ENCODE assay signal across 10 mouse cellular contexts in genomic region chr16:33751152-33751551, GRCm38 (mm10). TPM values are rescaled to one million over a fixed set of nuclear protein-coding genes. Genes with fewer than 3 reads are reported as not detected.
DNase-seq lines count a peak whose midpoint lies in the region; ATAC-seq lines count a peak whose summit lies in the region.
"Had no signal": no experiment of that assay in that cellular context is flagged by ENCODE, and none has a peak within 500 bp of the region (broad histone marks: within the 10 kb centered on the region; RNA-seq: fewer than 3 reads in every experiment).

No protein-coding gene starts in this region.

- no peak for ATAC-seq in heart, embryonic 15.5 days (replicated peaks; ENCODE audit: insufficient number of reproducible peaks, insufficient read depth, low FRiP score, low read depth)
- ATAC-seq in intestine, embryonic 16.5 days, result peak; percentile 56
- ATAC-seq in forebrain, embryonic 15.5 days (replicated peaks), result no peak

- H3K4me3 ChIP-seq in heart, embryonic 15.5 days, result no peak overlapping the region; the same call in 1 of the 2 replicates
- peak overlapping the region; percentile 32 for H3K4me3 ChIP-seq in intestine, embryonic 16.5 days (ENCODE audit: low read length)
- H3K4me3 ChIP-seq in megakaryocyte, embryonic 14.5 days (replicated peaks), result peak overlapping the region; percentile 92
- no peak overlapping the region for H3K4me3 ChIP-seq in forebrain, embryonic 15.5 days
- H3K4me3 ChIP-seq: midbrain, embryonic 12.5 days had no signal

- peak overlapping the region; percentile 11; the same call in 1 of the 2 replicates for H3K4me2 ChIP-seq in heart, embryonic 15.5 days
- H3K4me2 ChIP-seq in intestine, embryonic 16.5 days (ENCODE audit: low read depth, low read length), result peak overlapping the region; percentile 51
- H3K4me2 ChIP-seq in forebrain, embryonic 15.5 days (replicated peaks), result no peak overlapping the region
- H3K4me2 ChIP-seq: midbrain, embryonic 12.5 days had no signal

- H3K27ac ChIP-seq in heart, embryonic 15.5 days, result no peak overlapping the region
- peak overlapping the region; percentile 75 for H3K27ac ChIP-seq in intestine, embryonic 16.5 days (ENCODE audit: low read length)
- no peak overlapping the region for H3K27ac ChIP-seq in forebrain, embryonic 15.5 days (replicated peaks)
- H3K27ac ChIP-seq: midbrain, embryonic 12.5 days had no signal

- 44% methylated on average over 13 of the region's 13 CpGs for WGBS in heart, embryonic 15.5 days
- WGBS in intestine, embryonic 16.5 days, result 32% methylated on average over 13 of the region's 13 CpGs
- WGBS in forebrain, embryonic 15.5 days, result 65% methylated on average over 13 of the region's 13 CpGs

- DNase-seq in heart, postnatal 14 days, result no peak
- peak; percentile 52 for DNase-seq in ES-CJ7 (ENCODE audit: low read depth, low spot score)
- no peak for DNase-seq in layer of hippocampus, adult 9-10 months (ENCODE audit: low spot score)
- DNase-seq in adrenal gland, adult 2 months, result no peak

- no peak overlapping the region for H3K9ac ChIP-seq in heart, embryonic 15.5 days
- peak overlapping the region; percentile 55 for H3K9ac ChIP-seq in intestine, embryonic 16.5 days (ENCODE audit: low read depth, low read length)
- H3K9ac ChIP-seq in forebrain, embryonic 15.5 days (replicated peaks), result no peak overlapping the region
- H3K9ac ChIP-seq: midbrain, embryonic 12.5 days had no signal

- peaks cover 9% of the 10 kb centered on the region for H3K4me1 ChIP-seq in heart, embryonic 15.5 days (replicated peaks)
- peaks cover 5% of the 10 kb centered on the region for H3K4me1 ChIP-seq in intestine, embryonic 16.5 days (ENCODE audit: control insufficient read depth, insufficient read depth, low read length)
- peaks cover 58% of the 10 kb centered on the region for H3K4me1 ChIP-seq in megakaryocyte, embryonic 14.5 days
- 0 out of 2 replicates have a peak, but pooled peaks cover 2% of the 10 kb centered on the region for H3K4me1 ChIP-seq in forebrain, embryonic 15.5 days
- H3K4me1 ChIP-seq: midbrain, embryonic 12.5 days had no signal

- intact Hi-C loops in heart, postnatal 14 days (cut with DNase I), result no loop called here

- H3K27me3 ChIP-seq in heart, embryonic 15.5 days, result no peaks in the 10 kb centered on the region
- no peaks in the 10 kb centered on the region for H3K27me3 ChIP-seq in intestine, embryonic 16.5 days (replicated peaks; ENCODE audit: control insufficient read depth, insufficient read depth, low read length)
- no peaks in the 10 kb centered on the region for H3K27me3 ChIP-seq in megakaryocyte, embryonic 14.5 days (replicated peaks)
- no peaks in the 10 kb centered on the region for H3K27me3 ChIP-seq in forebrain, embryonic 15.5 days
- H3K27me3 ChIP-seq: midbrain, embryonic 12.5 days had no signal

- H3K36me3 ChIP-seq in heart, embryonic 15.5 days, result peaks cover 70% of the 10 kb centered on the region
- peaks cover 2% of the 10 kb centered on the region; the same call in 1 of the 2 replicates for H3K36me3 ChIP-seq in intestine, embryonic 16.5 days (ENCODE audit: control insufficient read depth, insufficient read depth, low read length)
- peaks cover 7% of the 10 kb centered on the region for H3K36me3 ChIP-seq in megakaryocyte, embryonic 14.5 days (replicated peaks; ENCODE audit: low read length)
- peaks cover 12% of the 10 kb centered on the region; the same call in 1 of the 2 replicates for H3K36me3 ChIP-seq in forebrain, embryonic 15.5 days

- no peaks in the 10 kb centered on the region for H3K9me3 ChIP-seq in heart, embryonic 15.5 days (replicated peaks)
- no peaks in the 10 kb centered on the region for H3K9me3 ChIP-seq in intestine, embryonic 16.5 days (ENCODE audit: control insufficient read depth, low read length)
- no peaks in the 10 kb centered on the region; the same call in 1 of the 2 replicates for H3K9me3 ChIP-seq in megakaryocyte, embryonic 14.5 days
- H3K9me3 ChIP-seq in forebrain, embryonic 15.5 days, result no peaks in the 10 kb centered on the region
- H3K9me3 ChIP-seq: midbrain, embryonic 12.5 days had no signal

RNA-seq across cellular contexts. Expression of gene Muc13, which starts 42.7 kb away (rescaled TPM):
- 0.06 and 0.18 TPM in 2 replicates for polyA plus RNA-seq in heart, embryonic 15.5 days (2015; fragmentation: Nextera tagmentation; extraction: Ambion mirVana)
- under 1 TPM; 0.12 to 0.17 TPM for total RNA-seq in heart, postnatal 14 days (2021)
- 358 and 407 TPM in 2 replicates for polyA plus RNA-seq in intestine, embryonic 16.5 days (2015; fragmentation: Nextera tagmentation; extraction: Ambion mirVana)
- 11.6 and 21.1 TPM in 2 replicates for polyA plus RNA-seq in megakaryocyte, embryonic 14.5 days (2012; ENCODE audit: insufficient read depth, low replicate concordance)
- polyA plus RNA-seq in forebrain, embryonic 15.5 days (2015; fragmentation: Nextera tagmentation; extraction: Ambion mirVana), result not detected in 2 replicates
- total RNA-seq in adrenal gland, adult 2 months (2021), result not detected
- polyA plus RNA-seq in adrenal gland, adult 2 months (2012; rRNA removed), result 0.06 and 0.13 TPM in 2 replicates
- polyA plus RNA-seq: heart, embryonic 14.5 days had no signal

Comparison
In these comparisons a context has a peak if more than half of its experiments do, and no peak if none do; other contexts are left out.
1. H3K4me3 ChIP-seq: peak in intestine, embryonic 16.5 days (single experiment) and megakaryocyte, embryonic 14.5 days (single experiment); none in heart, embryonic 15.5 days (single experiment) and forebrain, embryonic 15.5 days (single experiment).
2. RNA of gene Muc13, which starts 42.7 kb away (polyA plus RNA-seq): 358 to 407 TPM in intestine, embryonic 16.5 days and 11.6 to 21.1 TPM in megakaryocyte, embryonic 14.5 days; 0.06 to 0.18 TPM in heart, embryonic 15.5 days, 0.06 to 0.13 TPM in adrenal gland, adult 2 months and not detected in forebrain, embryonic 15.5 days; every median in the first group is over 10 times any median in the second.